Mouse (Mus musculus): ENCODE measurements around the gene Ltb4r1.

The Ltb4r1 gene

DNA sequence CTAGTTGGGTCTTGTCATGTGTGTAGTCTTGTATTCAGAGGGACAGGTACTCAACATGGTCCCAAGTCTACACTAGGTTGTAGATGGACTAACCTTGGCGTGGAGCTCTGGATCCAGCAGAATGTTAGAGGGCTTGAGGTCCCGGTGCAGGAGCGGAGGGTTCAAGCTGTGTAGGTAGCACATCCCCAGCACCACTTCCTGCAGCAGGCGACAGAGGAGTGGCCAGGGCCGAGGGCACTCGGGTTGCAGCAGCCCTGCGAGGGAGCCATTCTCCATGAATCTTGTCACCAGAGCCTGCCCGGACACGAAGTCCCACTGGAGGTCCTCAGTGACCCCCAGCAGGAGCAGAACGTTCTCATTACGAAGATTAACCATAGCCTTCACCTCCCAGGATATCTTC, 22.0 kb downstream of the Ltb4r1 start:
- DNase-seq = peak in 1 of 2 experiments; percentile 3

GRCm38 (mm10) chr14:55788256-55789050, 22.7 kb downstream of the Ltb4r1 start, which contains the start of gene Ripk3:
Ripk3 (minus strand) TSS chr14:55788865.
- DNase-seq = peak; percentile 72 to 75

- no peak for DNase-seq
Observed at GRCm38 (mm10) chr14:55793461-55793860, 27.7 kb downstream of the Ltb4r1 start.

- no peak for DNase-seq
Observed at GRCm38 (mm10) chr14:55793946-55794345, 28.2 kb downstream of the Ltb4r1 start.

- peak; percentile 48 to 59 for DNase-seq
Observed at GRCm38 (mm10) chr14:55795380-55796163, 29.8 kb downstream of the Ltb4r1 start.

- DNase-seq = peak; percentile 80 to 89
Observed at GRCm38 (mm10) chr14:55814885-55815284, 49.1 kb downstream of the Ltb4r1 start.

GRCm38 (mm10) chr14:55815310-55815751, 49.6 kb downstream of the Ltb4r1 start:
- DNase-seq = peak; percentile 79 to 85

Data from lung, adult 18-20 months (tissue).